Mouse (Mus musculus) adrenal gland, adult (tissue): ENCODE data around the gene Ppp2r5a.
A peak's percentile ranks its signal among the peaks of the same experiment; 100 is the strongest.

Source experiments
- DNase-seq, 2 experiments: peaks; one replicate each; pipeline ENCODE4 v3.0.0; 2022 to 2023; ENCODE audit warnings: low spot score in 1 of 2; ENCODE audit not compliant: inconsistent age in 2 of 2

The Ppp2r5a gene

DNA sequence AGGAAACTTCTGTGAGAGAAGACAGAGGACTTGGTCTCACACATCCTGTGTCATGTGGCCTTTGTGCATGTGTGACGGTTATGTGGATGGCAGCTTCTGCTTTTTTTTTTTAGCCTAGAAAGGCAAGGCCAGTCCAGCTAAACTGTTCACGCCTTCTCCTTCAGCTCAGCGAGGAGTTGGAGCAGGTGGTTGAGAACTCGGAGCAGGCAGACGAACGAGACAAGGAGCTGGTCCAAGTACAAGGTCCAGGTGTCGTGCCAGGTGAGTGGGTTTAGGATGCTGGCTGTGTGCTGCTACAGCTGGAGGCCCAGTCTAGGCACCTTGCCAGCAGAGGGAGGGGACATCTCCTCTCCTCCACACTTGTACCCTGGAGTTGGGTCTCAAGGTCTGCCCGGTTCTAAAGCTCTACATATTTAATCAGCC is 75.0 kb downstream of the Ppp2r5a start:
- DNase-seq: peak; percentile 62 to 66

DNA sequence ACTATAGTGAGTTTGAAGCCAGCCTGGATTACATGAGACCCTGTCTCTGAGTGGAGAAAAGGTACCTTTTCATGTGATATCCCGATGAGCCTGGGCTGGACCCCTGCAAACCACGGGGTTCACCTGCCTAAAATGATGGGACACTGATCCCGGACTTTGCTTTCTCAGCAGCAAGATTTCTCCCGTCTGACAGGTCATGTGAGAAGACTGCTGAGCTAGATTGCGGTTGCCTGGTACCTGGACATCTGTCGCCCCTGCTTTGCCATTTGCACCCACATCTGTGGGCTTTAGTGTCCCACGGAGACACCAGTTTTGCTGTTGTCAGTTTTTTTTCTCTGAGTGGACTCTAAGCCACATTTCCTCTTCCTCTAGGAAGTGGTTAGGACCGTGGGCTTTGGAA is 75.8 kb downstream of the Ppp2r5a start:
- no peak for DNase-seq

DNA sequence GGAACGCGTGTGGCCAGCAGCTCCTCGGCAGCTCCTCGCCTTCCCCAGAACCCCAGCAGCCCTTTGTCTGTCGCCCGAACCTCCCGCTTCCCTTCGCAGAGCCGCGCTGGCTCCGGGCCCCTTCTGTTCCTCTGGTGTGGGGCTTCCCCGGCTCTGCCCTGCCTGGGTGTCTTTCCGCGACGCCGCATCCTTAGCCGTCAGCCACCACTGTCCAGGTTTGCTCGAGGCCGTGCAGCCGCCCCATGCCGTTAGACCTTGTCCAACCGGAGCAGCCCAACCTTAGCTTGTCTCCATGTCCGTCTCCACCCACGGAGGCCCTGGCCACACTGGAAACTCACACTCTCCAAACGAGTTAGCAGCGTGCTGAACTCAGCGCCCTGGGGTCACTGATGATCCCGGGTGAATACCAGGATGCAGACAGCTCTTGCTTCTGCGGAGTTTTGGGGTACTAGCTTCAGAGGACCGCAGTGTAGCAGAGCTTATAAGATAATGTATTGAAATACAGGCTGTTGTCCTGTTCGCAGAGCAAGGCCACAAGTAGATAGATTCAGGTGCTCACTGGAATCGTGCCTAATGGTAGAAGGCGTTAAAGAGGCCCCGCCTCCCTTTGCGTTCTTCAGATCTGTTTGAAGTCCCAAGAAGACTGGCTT is 76.7 kb downstream of the Ppp2r5a start:
- DNase-seq: peak in 1 of 2 experiments; percentile 58

DNA sequence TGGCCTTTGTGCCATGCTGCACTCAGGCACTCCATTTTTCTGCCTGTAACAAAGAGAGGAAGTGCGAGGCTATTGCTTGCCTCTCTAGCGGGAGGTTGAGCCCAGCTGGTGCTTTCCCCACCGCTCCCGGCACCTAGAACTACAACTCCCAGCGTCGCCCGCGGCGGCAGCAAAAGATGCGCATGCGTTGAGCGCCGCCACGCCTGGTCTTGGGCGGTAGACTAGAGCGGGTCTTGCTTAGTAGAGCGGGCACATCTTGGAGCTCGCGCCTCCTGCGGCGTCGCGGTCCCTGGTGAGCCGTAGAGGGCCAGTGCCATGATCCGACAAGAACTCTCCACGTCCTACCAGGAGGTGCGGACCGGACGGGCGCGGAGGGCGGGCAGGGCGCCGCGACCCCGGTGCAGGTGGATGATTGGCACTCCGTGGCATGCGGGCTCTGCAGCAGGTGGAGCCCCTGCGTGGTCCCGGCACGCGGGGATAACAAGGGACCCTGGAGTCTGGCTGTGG is 77.3 kb downstream of the Ppp2r5a start, which contains the start of gene Tmem206:
TSS of gene Tmem206 (plus strand) at position 187 of the 507 bp plus-strand sequence.
- DNase-seq: peak; percentile 94 to 97

DNA sequence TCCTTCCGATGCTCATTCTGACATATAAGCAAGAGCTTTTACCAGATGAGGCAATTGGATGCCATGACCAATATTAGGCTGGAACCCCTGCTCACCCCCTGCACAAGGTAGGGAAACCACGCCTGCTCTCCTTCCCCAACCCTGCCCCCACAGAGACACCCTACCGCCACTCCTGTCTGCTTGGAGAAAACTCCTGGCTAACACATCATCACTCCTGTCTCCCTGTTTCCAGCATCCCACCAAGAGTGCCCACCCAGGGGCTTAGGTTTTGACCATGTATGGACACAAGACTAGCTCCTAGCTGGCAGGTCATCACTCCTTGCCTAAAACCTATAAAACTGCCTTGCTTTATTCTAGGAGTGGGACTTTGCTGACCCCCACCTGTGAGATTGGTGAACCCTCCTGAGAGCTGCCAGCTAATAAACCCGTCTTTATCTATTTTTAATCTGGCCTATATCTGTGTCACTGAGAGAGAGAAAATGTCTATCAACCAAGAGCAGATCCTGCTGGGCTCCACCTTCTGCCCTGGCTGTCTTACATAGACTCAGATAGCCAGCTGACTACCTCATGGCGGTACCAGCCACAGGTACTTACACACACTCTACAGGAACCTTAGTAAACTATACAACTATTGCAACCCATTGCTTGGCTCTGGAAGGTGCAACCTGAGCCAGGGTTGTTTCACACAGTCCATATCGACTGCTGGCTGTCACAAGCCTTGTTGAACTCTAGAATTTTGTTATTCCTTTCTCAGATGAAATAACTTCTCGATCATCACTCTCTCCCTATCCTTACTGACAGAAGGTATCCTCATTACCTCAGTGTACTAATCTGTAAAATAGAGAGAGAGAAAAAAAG is 78.1 kb downstream of the Ppp2r5a start:
- DNase-seq: no peak

DNA sequence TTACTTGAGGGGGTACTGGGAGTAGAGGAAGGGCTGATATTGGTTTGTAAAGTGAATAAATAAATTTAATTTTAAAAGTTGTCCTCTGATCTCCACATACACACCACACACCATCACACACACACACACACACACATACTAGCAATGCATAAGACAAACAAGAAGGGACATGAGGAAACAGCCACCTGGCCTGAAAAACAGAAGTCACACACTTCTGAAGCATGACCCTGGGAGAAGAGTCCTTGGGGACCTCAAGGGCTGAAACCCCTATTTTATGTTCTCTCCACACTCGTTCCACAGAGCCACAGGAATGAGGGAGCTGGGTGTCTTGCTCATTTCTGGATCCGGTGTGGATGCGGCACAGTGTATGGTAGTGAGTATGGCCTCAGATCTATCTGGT is 79.7 kb downstream of the Ppp2r5a start:
- DNase-seq: no peak

DNA sequence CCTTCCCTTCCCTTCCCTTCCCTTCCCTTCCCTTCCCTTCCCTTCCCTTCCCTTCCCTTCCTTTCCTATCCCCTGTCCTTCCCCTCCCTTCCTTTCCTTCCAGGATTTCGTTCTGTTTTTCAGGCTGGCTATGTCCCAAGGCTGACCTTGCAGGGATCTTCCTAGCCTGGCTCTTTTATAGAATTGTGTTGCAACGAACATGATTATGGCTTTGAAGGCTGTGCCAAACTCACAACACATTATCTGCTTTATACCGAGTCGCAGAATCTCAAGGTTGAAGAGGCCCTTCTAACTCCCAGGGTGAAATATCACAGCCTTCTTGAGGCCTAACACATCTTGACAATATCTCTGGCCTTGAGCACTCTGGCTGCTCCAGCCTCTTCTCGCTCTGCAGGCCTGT is 84.4 kb downstream of the Ppp2r5a start:
- DNase-seq: peak; percentile 80 to 92

DNA sequence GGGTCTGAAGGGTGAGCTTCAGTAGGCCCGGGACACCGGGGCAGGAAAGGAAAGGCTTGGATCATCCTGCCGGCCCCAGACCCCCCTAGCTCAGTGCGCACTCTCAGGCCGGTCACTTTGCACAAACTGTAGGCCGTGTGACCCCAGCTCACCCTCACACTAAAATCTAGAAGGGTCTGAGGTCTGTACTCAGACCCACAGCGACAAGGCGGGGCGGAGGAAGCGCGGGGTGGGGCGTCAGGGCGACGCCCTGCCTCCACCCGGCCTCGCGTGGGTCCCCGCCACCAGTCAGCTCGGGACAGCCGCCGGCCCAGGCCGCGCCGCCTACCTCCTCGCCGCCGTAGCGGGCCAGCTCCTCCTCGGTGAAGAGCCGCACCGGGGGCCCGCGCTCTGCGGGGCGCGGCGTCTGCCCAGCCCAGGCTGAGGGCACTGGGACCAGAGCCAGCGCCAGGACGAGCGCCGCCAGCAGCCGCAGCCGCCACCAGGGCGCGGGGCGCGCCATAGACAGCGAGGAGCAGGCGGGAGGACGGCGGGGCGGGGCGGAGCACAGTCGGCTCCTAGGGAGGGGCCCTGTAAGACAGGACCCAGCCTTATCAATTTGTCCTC is 85.4 kb downstream of the Ppp2r5a start, which contains the start of gene Nenf:
TSS of gene Nenf (minus strand) at position 604 of the 606 bp plus-strand sequence.
- peak; percentile 87 to 95 for DNase-seq

DNA sequence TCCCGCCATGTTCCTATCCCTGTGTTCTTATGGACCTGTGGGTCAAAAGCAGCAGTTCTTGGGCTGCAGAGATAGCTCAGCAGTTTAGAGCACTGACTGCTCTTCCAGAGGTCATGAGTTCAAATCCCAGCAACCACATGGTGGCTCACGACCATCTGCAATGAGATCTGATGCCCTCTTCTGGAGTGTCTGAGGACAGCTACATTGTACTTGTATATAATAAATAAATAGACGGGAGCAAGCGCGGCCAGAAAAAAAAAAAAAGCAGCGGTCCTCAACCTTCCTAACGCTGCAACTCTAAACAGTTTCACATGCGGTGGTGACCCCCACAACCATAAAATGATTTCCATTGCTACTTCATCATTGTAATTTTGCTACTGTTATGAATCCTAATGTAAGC is 86.3 kb downstream of the Ppp2r5a start:
- DNase-seq: peak in 1 of 2 experiments; percentile 41

DNA sequence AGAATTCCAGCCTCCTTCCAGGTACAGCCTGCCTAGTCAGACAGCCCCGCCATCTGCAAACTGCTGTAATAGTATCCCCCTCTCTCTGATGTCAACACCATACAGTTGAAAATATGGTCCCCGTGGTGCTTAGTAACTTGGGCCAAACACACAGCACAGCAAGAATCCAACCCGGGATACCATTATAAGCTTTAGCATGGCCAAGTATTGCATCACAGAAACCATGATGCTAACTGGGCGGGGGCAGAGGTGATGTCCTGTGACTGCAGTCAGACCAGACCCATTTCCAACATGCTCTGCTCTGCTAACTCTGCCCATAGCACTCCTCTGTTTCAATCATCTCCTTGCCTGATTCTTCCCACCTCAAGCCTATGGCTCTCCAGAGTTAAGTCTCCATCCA is 89.1 kb downstream of the Ppp2r5a start:
- DNase-seq: peak in 1 of 2 experiments; percentile 28

DNA sequence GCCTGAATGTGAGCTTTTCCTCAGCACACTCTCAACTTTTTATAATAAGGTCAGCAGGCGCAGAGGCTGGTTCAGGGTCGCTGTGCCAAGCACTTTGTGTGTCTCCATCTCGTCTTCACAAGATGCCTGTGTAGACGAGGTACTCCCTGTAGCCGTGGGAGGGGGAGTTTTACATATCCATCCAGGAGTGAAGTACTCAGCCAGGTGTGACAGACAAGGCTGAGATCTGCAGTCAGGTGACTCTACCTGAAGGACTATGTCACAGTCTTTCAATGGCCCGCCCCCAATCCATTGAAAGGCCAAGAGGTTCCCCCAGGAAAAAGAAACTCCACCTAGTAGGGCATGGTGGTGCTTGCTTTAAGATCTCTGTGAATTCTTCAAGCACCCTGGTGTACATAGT is 89.9 kb downstream of the Ppp2r5a start:
- DNase-seq: no peak

DNA sequence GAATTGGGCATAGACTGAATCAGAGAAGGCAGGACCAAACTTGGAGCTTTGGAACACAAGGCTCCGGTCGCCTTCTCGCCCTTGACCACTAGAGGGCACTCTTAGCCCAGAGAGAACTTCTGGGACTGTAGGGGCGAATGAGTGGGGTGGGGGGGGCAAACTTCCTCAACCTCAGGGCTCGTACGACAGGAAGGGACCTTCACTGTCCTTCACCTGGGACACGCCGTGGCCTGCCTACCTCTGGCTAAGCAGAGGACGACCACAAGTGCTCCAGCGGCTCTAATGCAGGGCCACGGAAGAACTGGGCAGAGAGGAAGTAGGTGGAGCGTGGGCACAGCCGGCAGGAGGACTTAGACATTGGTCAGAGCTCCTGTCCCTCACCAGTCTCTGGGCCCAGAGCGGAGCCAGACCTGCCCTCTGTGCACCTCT is 90.5 kb downstream of the Ppp2r5a start:
- peak; percentile 89 to 97 for DNase-seq

DNA sequence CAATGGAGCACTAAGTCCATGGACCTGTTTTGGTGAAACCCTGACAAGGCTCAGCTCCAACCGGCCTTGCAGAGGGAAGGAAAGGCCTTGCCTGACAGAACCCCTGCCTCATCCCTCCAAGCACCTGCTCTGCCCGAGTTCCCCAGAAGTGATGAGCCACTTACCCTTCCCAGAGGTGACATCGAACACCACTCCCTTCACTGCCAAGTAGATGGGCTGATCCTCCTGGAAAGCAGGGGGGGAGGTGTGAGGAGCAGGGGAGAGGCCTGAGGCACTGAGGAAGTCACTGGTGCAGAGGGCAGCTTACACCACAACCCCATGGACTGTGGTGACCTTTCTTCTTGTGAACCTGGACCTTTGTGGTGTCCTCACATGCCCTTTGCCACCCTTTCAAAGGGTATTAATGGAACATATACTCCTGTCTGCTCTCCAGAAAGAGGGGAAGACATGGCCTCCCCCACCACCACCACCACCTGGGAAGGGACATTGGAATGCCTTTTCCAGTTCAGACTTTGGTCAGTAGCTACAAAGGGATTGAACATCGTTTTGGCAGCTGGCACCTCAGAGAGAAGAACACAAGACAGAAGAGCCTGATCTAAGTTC is 91.7 kb downstream of the Ppp2r5a start:
- DNase-seq: no peak

DNA sequence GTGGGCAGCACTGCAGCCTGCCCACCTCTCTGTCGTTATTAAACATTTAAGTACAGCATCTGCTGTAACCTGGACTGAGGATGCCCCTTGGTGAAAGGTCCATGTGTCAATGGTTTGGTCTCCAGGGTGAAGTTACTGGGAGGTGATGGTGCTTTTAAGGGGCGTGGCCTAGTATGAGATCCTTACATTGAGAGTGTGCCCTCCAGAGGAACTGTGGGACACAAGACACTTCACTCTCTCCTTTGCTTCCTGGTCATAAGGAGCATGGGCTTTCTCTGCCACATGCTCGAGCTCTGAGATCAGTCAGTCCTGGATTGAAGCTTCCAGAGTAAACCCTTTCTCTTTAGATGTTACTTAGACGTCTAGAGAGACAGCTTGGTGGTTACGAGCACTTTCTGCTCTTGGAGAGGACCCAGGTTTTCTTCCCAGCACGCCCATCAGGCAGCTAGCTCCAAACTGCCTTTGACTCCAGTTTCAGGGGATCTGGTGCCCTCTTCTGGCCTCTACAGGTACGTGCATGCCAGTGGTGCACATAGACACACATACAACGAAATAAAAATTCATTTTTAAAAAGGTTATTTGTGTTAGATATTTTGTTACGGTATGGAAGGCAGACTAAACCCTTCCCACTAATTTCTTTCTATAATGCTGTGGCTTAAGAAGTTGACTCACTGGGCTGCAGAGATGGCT is 95.2 kb downstream of the Ppp2r5a start:
- peak in 1 of 2 experiments; percentile 37 for DNase-seq

DNA sequence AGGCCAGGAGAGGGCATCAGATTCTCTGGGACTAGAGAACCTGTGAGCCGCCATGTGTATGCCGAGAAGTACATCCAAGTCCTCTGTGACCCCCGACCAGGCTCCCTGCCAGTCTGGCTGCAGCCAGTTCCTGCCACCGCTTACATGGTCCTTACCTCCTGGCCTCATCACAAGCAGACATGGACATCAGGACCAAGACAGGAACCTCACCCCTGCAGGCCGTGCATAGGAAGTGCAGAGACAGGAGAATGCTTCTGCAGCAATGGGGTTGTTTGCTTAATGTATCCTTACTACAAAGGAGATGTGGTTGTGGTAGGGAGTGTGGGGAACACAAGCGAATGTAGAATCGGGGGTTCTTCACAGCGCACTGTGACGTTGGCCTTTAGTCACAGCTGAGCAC is 96.8 kb downstream of the Ppp2r5a start:
- DNase-seq: no peak

DNA sequence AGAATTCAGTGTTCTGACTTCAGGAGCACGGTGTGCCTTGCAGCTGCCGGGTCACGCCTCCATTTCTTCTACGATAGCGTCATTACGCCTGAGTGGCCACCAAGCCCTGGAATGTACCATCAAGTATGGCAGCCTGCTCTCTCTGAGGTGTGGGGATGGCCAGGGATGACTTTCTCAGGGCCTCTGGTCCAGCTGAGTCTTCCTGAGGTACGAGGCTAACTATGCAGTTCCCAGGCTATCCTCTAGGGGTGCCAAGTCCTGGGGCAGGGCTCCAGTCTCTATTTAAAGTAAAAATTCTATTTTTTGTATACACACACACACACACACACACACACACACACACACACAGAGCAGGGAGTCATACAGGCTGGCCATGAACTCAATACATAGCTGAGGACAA is 97.5 kb downstream of the Ppp2r5a start:
- peak in 1 of 2 experiments; percentile 37 for DNase-seq

DNA sequence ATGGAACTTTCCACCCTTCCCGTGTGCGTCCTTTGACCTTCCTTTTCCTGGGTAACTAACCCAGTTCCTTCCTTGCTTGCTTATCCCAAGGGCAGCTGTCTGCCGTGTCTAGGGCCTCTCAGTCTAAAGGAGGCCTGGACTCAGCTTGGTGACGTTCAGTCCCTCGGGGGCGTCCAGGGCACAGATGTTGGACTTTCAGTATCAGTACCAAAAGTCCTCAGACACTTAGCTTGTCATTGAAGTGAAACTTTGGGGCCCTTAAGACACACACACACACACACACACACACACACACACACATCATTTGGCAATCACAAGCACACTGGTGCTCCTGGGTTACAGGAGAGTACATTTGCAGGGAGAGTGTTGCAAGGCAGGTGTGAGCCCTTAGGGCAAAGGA is 98.9 kb downstream of the Ppp2r5a start:
- DNase-seq: no peak

DNA sequence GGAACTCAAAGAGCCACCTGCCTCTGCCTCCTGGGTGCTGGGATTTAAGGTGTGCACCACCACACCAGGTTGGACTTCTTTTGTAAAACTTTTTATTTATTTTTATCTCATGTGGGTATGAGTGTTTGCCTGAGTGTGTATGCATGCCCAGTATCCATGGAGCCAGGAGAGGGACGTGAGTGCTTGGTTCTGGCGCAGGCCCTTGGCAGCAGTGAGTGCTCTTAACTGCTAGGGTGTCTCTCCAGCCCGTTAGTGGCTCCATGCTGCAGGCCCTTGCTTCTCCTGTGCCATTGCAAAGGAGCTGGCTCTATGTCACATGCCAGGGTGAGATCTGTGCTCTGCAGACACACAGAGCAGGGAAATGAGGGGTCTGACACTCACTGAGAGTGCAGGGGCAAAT is 99.3 kb downstream of the Ppp2r5a start:
- no peak for DNase-seq
